Mouse (Mus musculus): ENCODE measurements at regions not wholly inside any gene's neighbourhood (a gene's known extent, or its start where the extent isn't known, plus 50 kb on each side); places are given as distances from the start of the nearest gene placed in this dataset.

DNA sequence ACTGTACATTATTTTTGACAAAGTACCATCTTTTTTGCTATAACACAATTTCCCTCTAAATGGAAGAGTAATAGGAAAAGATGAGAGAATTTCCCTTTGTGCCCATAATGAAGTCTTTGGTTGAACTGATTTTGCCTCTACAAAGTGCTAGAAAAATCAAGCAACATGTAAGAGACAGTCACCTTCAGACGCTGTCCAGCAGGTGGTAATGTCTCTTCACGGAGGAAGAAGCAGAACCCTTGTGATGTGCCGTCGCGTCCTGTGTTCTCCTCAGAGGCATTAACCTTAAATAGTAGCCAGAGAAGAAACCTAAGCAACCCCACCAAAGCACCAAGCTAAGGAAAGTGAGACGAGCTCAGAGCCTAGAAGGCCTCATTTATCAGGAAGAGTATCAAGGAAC lies 275.7 kb downstream of the Gm45692 start:
- TF ChIP-seq CTCF (IDR thresholded peaks at IDR 0.05; ENCODE audit: low read depth) (peak; percentile 63), EP300 (optimal IDR thresholded peaks at IDR 0.05) (no peak)
